Mouse (Mus musculus) lung, embryonic 14.5 days (tissue): ENCODE measurements around the gene Chst11. TPM values are rescaled to one million over a fixed set of nuclear protein-coding genes. Genes with fewer than 3 reads are reported as not detected.

ENCODE experiments used
- ATAC-seq: fragments of 200-750 bp; cut with Nextera tagmentation; 2 replicates; pipeline ENCODE4 v1.8.0; 2017; ENCODE audit warnings: mild to moderate bottlenecking, moderate TSS enrichment, moderate library complexity; ENCODE audit not compliant: insufficient read depth
- DNase-seq: peaks from one replicate; pipeline ENCODE4 v3.0.0-alpha.2; 2015
- H3K27ac ChIP-seq: fragments of 300-500 bp; sonication (generic); 2 replicates; pipeline ENCODE4 v1.5.1; 2014; ENCODE audit warnings: low read depth, mild to moderate bottlenecking, moderate library complexity
- H3K27me3 ChIP-seq: fragments of 300-500 bp; sonication (generic); 2 replicates; pipeline ENCODE4 v1.6.1; 2014; ENCODE audit warnings: low read length, control low read depth; ENCODE audit not compliant: insufficient read depth
- H3K36me3 ChIP-seq: fragments of 300-500 bp; sonication (generic); 2 replicates; pipeline ENCODE4 v1.6.1; 2014; ENCODE audit warnings: control low read depth; ENCODE audit not compliant: insufficient read depth
- H3K4me1 ChIP-seq: fragments of 300-500 bp; sonication (generic); 2 replicates; pipeline ENCODE4 v1.6.1; 2014; ENCODE audit warnings: antibody characterized with exemption, control low read depth; ENCODE audit not compliant: insufficient read depth
- H3K4me2 ChIP-seq: fragments of 300-500 bp; sonication (generic); 2 replicates; pipeline ENCODE4 v1.6.1; 2014; ENCODE audit warnings: mild to moderate bottlenecking
- H3K4me3 ChIP-seq: fragments of 300-500 bp; sonication (generic); 2 replicates; pipeline ENCODE4 v1.5.1; 2014; ENCODE audit warnings: low read depth, low read length
- H3K9ac ChIP-seq: fragments of 300-500 bp; sonication (generic); 2 replicates; pipeline ENCODE4 v1.6.1; 2014
- H3K9me3 ChIP-seq: fragments of 300-500 bp; sonication (generic); 2 replicates; pipeline ENCODE4 v1.6.1; 2016; ENCODE audit warnings: low read depth, low read length, control low read depth
- CTCF ChIP-seq: IDR thresholded peaks from 2 replicates; pipeline ENCODE4 v1.5.1; 2016; ENCODE audit warnings: antibody characterized with exemption, low read depth
- WGBS: fragments of 180-500 bp; shearing (Covaris S2); extraction: QIAGEN DNeasy Blood & Tissue Kit; methylation state at CpG from one replicate; pipeline ENCODE4 v1.1.7; 2014; 5-methylcytosine and 5-hydroxymethylcytosine counted together
- polyA plus RNA-seq: library from polyadenylated mRNA; unstranded; fragments of >200 nt; fragmentation: Nextera tagmentation; extraction: Ambion mirVana; gene quantifications from 2 replicates; pipeline ENCODE4 v1.2.1, GENCODE M21; 2014

The Chst11 gene
- polyA plus RNA-seq, 1 experiment from 2014 or later = 2.6 TPM

DNA sequence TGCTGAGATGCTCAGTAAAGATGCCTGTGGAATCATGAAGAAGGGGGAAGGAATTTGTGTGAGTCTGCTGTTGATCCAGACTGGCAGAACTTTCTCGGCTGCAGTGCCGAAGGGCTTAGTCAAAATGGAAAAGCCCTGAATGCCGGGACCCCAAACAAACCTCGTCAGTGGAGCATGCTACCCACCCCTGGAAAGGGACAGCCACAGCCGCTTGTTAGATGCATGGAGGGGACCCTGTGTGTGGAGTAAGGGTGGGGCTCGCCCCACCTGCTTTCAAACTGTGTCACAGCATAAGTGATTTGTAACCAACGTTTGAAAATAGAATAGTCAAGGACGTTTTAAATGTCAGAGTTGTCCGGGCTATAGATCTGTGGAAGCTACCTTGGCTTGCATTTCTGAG is 181.0 kb downstream of the Chst11 start:
- 79% methylated on average over 9 of the region's 9 CpGs for WGBS
- Histone ChIP-seq H3K4me1 (peaks cover 7% of the 10 kb centered on the region; the same call in 1 of the 2 replicates), H3K9me3 (no peaks in the 10 kb centered on the region), H3K36me3 (no peaks in the 10 kb centered on the region), H3K9ac (no peak overlapping the region), H3K4me3 (no peak overlapping the region), H3K4me2 (no peak overlapping the region), H3K27ac (no peak overlapping the region), H3K27me3 (no peaks in the 10 kb centered on the region)
- DNase-seq = no peak
- no peak for ATAC-seq
- TF ChIP-seq CTCF = no peak

DNA sequence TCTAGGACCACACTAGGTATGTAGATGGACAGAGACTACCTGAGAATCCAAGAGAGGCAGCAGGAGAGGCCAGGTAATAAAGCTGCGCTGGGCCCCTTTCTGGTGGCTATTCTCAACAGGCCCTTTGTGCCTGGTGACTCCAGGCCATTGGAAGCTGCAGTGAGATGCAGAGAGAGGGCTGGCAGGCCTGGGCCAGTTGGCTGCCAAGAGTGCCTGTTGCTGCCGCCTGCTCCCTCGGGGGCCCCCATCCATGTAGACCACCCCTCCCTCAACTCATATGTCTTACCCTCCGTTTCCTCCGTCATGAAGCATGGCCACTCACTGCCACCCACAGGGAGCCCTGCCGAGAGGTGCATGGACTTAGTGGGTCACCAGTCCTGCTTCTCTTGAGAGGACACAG is 182.2 kb downstream of the Chst11 start:
- Histone ChIP-seq H3K4me1 (peaks cover 3% of the 10 kb centered on the region; the same call in 1 of the 2 replicates), H3K4me3 (no peak overlapping the region), H3K27me3 (no peaks in the 10 kb centered on the region), H3K27ac (no peak overlapping the region), H3K9ac (no peak overlapping the region), H3K36me3 (no peaks in the 10 kb centered on the region), H3K4me2 (no peak overlapping the region), H3K9me3 (no peaks in the 10 kb centered on the region)
- 74% methylated on average over 6 of the region's 6 CpGs for WGBS
- no peak for ATAC-seq
- no peak for DNase-seq
- TF ChIP-seq CTCF = no peak

DNA sequence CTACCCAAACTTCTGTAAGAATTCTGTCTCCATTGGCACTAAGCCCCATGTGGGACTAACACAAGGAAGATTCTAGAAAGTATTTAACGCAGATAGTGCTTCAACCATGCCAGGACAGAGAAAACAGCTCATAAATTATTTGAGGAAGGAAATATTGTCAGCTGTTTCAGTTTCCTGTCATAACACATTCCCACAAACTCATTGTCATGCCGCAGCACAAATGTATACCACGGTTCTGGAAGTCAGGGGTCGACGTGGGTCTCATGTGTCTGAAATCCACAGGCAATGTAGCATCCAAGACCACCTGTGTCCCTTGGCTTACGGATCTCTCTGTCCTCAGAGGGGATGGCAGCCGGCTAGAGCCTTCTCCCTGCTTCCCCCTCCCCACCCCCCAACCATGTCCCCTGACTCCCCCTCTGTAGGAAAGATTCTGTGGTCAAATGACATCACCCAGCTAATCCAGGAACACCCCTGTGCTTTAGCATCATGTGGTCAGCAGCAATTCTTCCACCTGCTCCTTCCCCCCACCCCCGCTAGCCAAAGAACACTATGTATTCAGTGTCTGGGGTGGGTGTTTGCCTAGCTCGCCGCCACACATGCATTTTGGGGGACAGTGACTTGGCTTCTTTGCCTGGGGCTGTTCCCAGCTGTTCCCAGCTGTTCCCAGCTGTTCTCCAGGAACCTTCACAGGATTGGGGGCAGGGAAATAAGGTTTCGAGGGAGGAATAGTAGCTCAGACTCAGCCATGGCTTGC is 183.2 kb downstream of the Chst11 start:
- Histone ChIP-seq H3K4me3 (no peak overlapping the region), H3K36me3 (no peaks in the 10 kb centered on the region), H3K27ac (no peak overlapping the region), H3K27me3 (no peaks in the 10 kb centered on the region), H3K9me3 (no peaks in the 10 kb centered on the region), H3K4me2 (no peak overlapping the region), H3K9ac (no peak overlapping the region), H3K4me1 (peaks cover 3% of the 10 kb centered on the region; the same call in 1 of the 2 replicates)
- ATAC-seq = peak; percentile 22; the same call in 1 of the 2 replicates
- WGBS = 38% methylated on average over 11 of the region's 11 CpGs
- peak; percentile 59 for DNase-seq
- no peak for TF ChIP-seq CTCF

DNA sequence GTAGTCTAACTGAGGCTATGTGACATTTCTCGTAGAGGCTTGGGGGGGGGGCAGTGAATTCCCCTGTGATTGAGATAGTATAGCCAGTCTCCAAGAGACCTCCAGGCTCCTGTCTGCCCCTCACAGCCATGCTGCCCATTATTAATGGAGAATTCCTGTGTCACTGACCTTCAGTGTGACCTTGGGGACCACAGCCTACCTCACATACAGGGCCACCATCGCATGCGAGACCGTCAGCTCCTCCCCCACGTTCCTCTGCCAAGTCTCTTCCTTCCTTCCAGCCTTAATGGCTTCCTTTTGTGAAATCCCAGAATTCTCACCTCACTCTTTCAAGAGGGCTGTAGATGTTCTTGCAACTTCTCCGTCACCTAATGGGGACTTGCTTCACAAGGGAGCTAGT is 184.3 kb downstream of the Chst11 start:
- DNase-seq (no peak), ATAC-seq (no peak)
- Histone ChIP-seq H3K9ac (no peak overlapping the region), H3K9me3 (no peaks in the 10 kb centered on the region), H3K27ac (no peak overlapping the region), H3K4me3 (no peak overlapping the region), H3K27me3 (no peaks in the 10 kb centered on the region), H3K4me2 (no peak overlapping the region), H3K4me1 (no peaks in the 10 kb centered on the region), H3K36me3 (no peaks in the 10 kb centered on the region)
- no peak for TF ChIP-seq CTCF
- 72% methylated on average over 6 of the region's 6 CpGs for WGBS

DNA sequence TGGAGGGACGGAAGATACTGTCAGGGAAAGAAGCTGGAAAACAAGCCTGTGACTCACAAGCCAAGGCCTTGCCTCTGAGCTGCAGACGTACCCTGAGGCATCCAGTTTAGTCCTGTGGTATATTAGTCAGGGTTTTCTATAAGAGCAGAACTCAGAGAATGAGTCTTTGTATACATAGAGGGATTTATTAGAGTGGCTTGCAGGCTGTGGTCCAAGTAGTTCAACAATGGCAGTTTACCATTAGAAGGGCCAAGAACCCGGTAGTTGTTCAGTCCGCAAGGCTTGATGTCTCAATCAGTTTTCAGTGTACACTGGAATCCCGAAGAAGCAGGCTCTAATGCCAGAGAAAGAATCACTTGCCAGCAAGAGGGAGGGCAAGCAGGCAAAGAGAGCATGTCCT is 192.9 kb downstream of the Chst11 start:
- 72% methylated on average over 5 of the region's 5 CpGs for WGBS
- Histone ChIP-seq H3K4me1 (no peaks in the 10 kb centered on the region), H3K9ac (no peak overlapping the region), H3K27me3 (no peaks in the 10 kb centered on the region), H3K36me3 (no peaks in the 10 kb centered on the region), H3K4me3 (no peak overlapping the region), H3K9me3 (no peaks in the 10 kb centered on the region), H3K27ac (no peak overlapping the region), H3K4me2 (no peak overlapping the region)
- no peak for TF ChIP-seq CTCF
- ATAC-seq = no peak
- no peak for DNase-seq

DNA sequence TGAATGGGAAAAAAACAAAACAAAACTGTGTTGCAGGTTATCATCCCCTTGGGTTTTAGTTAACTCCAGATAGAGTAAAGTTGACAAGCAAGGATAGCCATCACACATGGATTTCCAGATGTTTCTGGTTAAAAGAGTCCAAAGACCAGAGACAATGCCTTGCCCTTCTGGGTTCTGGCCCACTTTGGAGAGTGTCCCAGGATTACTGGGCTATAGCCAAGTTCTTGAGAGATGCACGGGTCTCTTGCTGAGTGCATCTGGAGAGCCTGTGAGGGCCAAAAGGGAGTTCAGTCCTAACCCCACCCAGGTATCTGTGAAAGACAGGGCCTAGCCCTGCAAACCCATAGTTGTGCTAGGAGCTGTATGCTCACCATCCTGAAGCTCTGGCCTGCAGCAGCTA is 193.4 kb downstream of the Chst11 start:
- no peaks in the 10 kb centered on the region for H3K36me3 ChIP-seq
- DNase-seq (no peak), ATAC-seq (no peak)
- no peak overlapping the region for H3K27ac ChIP-seq
- no peaks in the 10 kb centered on the region for H3K4me1 ChIP-seq
- H3K27me3 ChIP-seq = no peaks in the 10 kb centered on the region
- H3K4me2 ChIP-seq = no peak overlapping the region
- TF ChIP-seq CTCF = no peak
- whole genome bisulfite sequencing = 37% methylated on average over 1 of the region's 1 CpGs
- no peak overlapping the region for H3K4me3 ChIP-seq
- H3K9me3 ChIP-seq = no peaks in the 10 kb centered on the region
- H3K9ac ChIP-seq = no peak overlapping the region

DNA sequence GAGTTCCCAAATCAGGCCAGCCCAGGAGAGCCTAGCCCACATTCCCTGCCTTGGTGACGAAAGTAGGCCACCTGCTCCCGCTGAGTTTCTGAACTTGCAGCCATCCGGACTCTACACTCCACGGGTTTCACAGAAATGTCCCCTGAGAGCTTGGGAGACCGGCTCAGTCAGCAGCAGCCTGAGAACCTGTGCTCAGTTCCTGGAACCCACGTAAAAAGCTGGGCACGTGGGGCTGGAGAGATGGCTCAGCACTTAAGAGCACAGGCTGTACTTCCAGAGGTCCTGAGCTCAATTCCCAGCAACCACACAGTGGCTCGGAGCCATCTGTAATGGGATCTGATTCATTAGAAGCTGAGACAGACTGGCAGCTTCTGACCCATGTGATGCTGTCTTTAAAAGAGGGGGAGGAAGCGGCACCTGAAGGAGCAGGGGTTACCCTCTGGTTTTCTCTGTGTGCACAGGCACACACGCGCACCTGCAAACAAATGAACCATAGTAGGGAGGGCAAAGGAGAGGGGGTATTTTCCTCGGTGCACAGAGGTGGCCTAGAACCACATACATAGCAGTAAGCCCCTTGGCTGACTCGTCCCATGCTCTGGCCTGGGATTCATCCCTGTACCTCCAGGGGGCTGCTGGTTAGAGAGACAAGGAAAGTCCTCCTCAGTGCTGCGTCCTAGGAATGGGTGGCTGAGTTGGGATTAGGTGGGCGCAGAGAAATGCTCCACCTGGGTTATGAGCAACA is 196.7 kb downstream of the Chst11 start:
- ATAC-seq (no peak), DNase-seq (no peak)
- H3K27ac ChIP-seq = no peak overlapping the region
- H3K27me3 ChIP-seq = no peaks in the 10 kb centered on the region
- no peak overlapping the region for H3K4me2 ChIP-seq
- no peak overlapping the region for H3K9ac ChIP-seq
- H3K4me1 ChIP-seq = peaks cover 6% of the 10 kb centered on the region
- no peak for TF ChIP-seq CTCF
- H3K9me3 ChIP-seq = no peaks in the 10 kb centered on the region
- WGBS = 69% methylated on average over 15 of the region's 15 CpGs
- no peak overlapping the region for H3K4me3 ChIP-seq
- H3K36me3 ChIP-seq = no peaks in the 10 kb centered on the region
